Comparison of ENCODE assay signal across 2 mouse cellular contexts in genomic region chr7:27389213-27389612, GRCm38 (mm10).
A peak's percentile ranks its signal among the peaks of the same experiment; 100 is the strongest.
TF ChIP-seq lines count a peak whose summit lies in the region.

No protein-coding gene starts in this region.

TF ChIP-seq in CH12.LX, 34 proteins besides CTCF, POLR2A, EP300 and RAD21:
- TF ChIP-seq SMC3 (IDR thresholded peaks at IDR 0.05; ENCODE audit: low read depth, low read length) (no peak), MAFK (IDR thresholded peaks at IDR 0.05; ENCODE audit: insufficient replicate concordance, low read length) (peak; percentile 28; the same call in 1 of the 2 replicates)

TF ChIP-seq in MEL, 35 proteins besides CTCF, POLR2A, EP300 and RAD21:
- no peak for TF ChIP-seq TAL1 (IDR thresholded peaks at IDR 0.05; ENCODE audit: low read length)
- no peak for TF ChIP-seq TBP (IDR thresholded peaks at IDR 0.05; ENCODE audit: low read depth, low read length)
- no peak for TF ChIP-seq MAZ (IDR thresholded peaks at IDR 0.05; ENCODE audit: low read depth, low read length)
- TF ChIP-seq JUND (IDR thresholded peaks at IDR 0.05; ENCODE audit: low read depth, low read length) = no peak
- TF ChIP-seq USF1 (IDR thresholded peaks at IDR 0.05; ENCODE audit: low read depth, low read length) = no peak
- no peak for TF ChIP-seq NRF1 (IDR thresholded peaks at IDR 0.05; ENCODE audit: insufficient read depth, low read depth, low read length, poor library complexity, severe bottlenecking)
- no peak for TF ChIP-seq USF2 (IDR thresholded peaks at IDR 0.05; ENCODE audit: borderline replicate concordance in 1 of 2, insufficient read depth in 1 of 2, low read depth in 1 of 2, low read length in 2 of 2)
- no peak for TF ChIP-seq NELFE (IDR thresholded peaks at IDR 0.05; ENCODE audit: low read depth, low read length)
- TF ChIP-seq UBTF (IDR thresholded peaks at IDR 0.05; ENCODE audit: borderline replicate concordance, insufficient read depth, low read depth, low read length) = no peak
- TF ChIP-seq GABPA (IDR thresholded peaks at IDR 0.05; ENCODE audit: low read depth, low read length) = peak; percentile 37; the same call in 1 of the 2 replicates
- no peak for TF ChIP-seq RCOR1 (IDR thresholded peaks at IDR 0.05; ENCODE audit: low read depth, low read length)
- no peak for TF ChIP-seq BHLHE40 (IDR thresholded peaks at IDR 0.05; ENCODE audit: borderline replicate concordance, low read depth, low read length)
- TF ChIP-seq MXI1 (IDR thresholded peaks at IDR 0.05; ENCODE audit: low read depth, low read length) = peak; percentile 29; the same call in 1 of the 2 replicates
- TF ChIP-seq ZNF384 (IDR thresholded peaks at IDR 0.05; ENCODE audit: low read depth, low read length) = peak; percentile 50
- TF ChIP-seq MAFK (IDR thresholded peaks at IDR 0.05; ENCODE audit: borderline replicate concordance, low read depth, low read length) = no peak; the same call in 1 of the 2 replicates
- no peak for TF ChIP-seq MEF2A (IDR thresholded peaks at IDR 0.05; ENCODE audit: extremely low read depth, insufficient replicate concordance, low read depth, low read length, poor library complexity, severe bottlenecking)
- no peak for TF ChIP-seq KAT2A (conservative IDR thresholded peaks at IDR 0.05; ENCODE audit: low read depth, low read length)
- no peak for TF ChIP-seq ZKSCAN1 (IDR thresholded peaks at IDR 0.05; ENCODE audit: low read depth, low read length)
